Mouse (Mus musculus): ENCODE results near the gene Tom1. TPM values are rescaled to one million over a fixed set of nuclear protein-coding genes. Genes with fewer than 3 reads are reported as not detected.

Gene Tom1
- total RNA-seq, 2 experiments from 2014 or later, result 42.1 to 50.5 TPM

- DNase-seq, result peak in 1 of 2 experiments; percentile 33
- intact Hi-C loops (cut with DNase I), result no loop called here
Observed at GRCm38 (mm10) chr8:75038497-75038896, 5.0 kb downstream of the Tom1 start.

GRCm38 (mm10) chr8:75039754-75040153 is 6.2 kb downstream of the Tom1 start:
- intact Hi-C loops (cut with DNase I), result no loop called here

GRCm38 (mm10) chr8:75042171-75042570 is 8.7 kb downstream of the Tom1 start:
- DNase-seq, result no peak
- intact Hi-C loops (cut with DNase I), result no loop called here

More at GRCm38 (mm10) chr8:75039754-75040153, 6.2 kb downstream of the Tom1 start:
- no peak for DNase-seq

DNA sequence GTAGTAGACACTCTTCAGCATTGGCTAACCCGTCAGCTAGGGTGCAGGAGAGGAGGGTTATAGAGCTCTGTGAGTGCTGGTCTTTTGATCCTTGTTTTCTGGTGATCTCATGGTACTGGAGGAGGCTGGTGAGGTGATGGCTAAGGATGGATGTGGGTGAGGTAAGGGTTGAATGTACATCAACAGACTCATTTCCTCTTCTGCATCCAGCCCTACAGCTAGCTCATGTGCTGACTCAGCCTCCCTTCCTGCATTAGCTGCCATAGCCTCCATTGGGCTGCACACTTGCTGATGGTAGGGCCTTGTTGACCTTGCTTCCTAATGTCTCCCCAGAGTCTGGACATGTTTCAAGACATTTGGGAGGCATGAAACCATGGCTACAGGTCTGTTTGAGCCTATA is 9.5 kb downstream of the Tom1 start:
- intact Hi-C loops (cut with DNase I), result no loop called here
- peak in 1 of 2 experiments; percentile 8 for DNase-seq

DNA sequence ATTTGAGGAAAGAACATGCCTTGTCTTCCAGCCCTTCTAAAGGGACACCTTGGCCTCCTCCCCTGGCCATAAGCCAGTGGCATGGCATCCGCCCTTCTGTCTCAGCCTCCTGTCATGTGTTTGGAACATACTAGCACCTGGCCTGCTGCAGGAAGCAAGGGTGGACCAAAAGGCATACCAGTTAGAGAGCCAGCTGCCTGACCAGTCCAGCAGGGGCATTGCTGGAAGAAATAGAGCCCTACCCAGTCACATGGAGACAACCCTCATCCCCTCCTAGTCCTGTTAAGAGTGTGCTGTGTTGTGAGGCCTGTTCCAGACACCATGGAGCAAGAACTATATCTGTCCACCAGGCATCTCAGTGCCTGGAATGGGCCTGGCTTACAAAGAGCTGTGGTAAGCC is 12.8 kb downstream of the Tom1 start:
- DNase-seq, result no peak
- intact Hi-C loops (cut with DNase I), result no loop called here

GRCm38 (mm10) chr8:75047784-75048183 is 14.3 kb downstream of the Tom1 start:
- no peak for DNase-seq
- intact Hi-C loops (cut with DNase I), result no loop called here

- DNase-seq, result no peak
- intact Hi-C loops (cut with DNase I), result no loop called here
Observed at GRCm38 (mm10) chr8:75053342-75053741, 19.8 kb downstream of the Tom1 start.

- DNase-seq, result no peak
- intact Hi-C loops (cut with DNase I), result no loop called here
Observed at GRCm38 (mm10) chr8:75055673-75056072, 22.2 kb downstream of the Tom1 start.

GRCm38 (mm10) chr8:75060022-75060421 is 26.5 kb downstream of the Tom1 start:
- no peak for DNase-seq
- intact Hi-C loops (cut with DNase I), result no loop called here

- DNase-seq, result no peak
Observed at GRCm38 (mm10) chr8:75060815-75061214, 27.3 kb downstream of the Tom1 start.

GRCm38 (mm10) chr8:75063290-75063689 is 29.8 kb downstream of the Tom1 start:
- peak in 1 of 2 experiments; percentile 15 for DNase-seq

More at GRCm38 (mm10) chr8:75060815-75061214, 27.3 kb downstream of the Tom1 start:
- intact Hi-C loops (cut with DNase I), result no loop called here

DNA sequence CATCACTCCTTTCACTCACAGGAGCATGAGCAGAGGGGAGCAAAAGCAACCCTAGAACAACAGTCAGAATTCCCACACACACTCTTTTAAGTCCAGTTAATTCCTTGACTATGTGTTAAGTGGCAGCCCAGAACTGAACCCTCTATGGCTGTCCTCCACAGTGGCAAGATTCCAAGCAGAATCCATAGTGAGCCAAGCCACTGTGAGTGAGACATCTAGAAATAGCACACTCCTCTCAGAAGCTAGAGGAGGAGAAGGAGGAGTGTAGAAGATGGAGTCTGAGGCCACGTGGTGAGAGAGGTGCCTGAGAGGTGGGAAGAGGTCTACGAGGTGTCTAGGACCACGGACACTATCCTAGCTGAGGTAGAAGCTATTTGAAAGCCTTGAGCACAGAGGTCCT is 31.3 kb downstream of the Tom1 start:
- DNase-seq, result no peak
- intact Hi-C loops (cut with DNase I), result no loop called here

More at GRCm38 (mm10) chr8:75063290-75063689, 29.8 kb downstream of the Tom1 start:
- intact Hi-C loops (cut with DNase I), result no loop called here

DNA sequence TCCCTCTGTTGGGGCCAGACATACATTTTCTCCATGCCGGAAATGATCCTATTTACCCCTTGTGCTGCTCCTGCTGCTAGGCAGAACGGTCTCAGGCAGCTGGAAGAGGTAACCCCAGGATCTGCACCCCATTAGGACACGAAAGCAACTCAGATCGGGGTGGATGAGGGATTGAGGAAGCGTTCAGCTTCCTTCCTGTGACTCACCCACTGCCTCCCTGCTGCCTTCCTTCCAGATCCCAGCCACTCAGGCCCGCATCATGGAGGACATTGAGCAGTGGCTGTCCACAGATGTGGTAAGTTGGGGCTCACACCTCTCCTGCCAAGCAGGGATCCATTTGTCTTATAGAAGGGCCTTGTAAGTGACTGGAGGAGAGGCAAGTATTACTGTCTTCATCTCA is 33.8 kb downstream of the Tom1 start:
- intact Hi-C loops (cut with DNase I), result no loop called here
- no peak for DNase-seq

- DNase-seq, result no peak
- intact Hi-C loops (cut with DNase I), result loop anchor here (2.0 kb wide), 1 partner anchor 147 kb away; no protein-coding TSS in a partner anchor
Observed at GRCm38 (mm10) chr8:75070297-75070696, 36.8 kb downstream of the Tom1 start.

GRCm38 (mm10) chr8:75071627-75072346 is 38.3 kb downstream of the Tom1 start:
- intact Hi-C loops (cut with DNase I), result loop anchor here (1.0 to 2.0 kb wide), 2 partner anchors 37 to 145 kb away; no protein-coding TSS in a partner anchor
- peak; percentile 63 to 70 for DNase-seq

DNA sequence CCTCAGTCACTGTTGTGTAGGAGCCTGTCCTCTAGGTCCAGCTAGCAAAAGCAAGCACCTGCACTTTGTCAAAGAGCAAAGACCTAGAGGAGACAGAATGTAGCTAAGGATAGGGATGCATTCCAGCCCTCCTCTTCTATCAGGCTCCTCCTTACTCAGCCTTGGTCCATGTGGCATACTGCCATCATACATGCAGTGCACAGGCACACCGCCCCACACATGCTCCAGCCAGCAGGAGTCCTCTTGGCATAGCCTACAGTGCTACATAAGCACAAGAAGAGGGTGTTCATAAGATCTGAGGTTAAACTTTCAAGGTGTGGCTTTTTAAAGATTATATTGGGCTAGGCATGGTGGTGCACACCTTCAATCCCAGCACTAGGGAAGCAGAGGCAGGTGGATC is 41.4 kb downstream of the Tom1 start:
- no peak for DNase-seq
- intact Hi-C loops (cut with DNase I), result no loop called here

DNA sequence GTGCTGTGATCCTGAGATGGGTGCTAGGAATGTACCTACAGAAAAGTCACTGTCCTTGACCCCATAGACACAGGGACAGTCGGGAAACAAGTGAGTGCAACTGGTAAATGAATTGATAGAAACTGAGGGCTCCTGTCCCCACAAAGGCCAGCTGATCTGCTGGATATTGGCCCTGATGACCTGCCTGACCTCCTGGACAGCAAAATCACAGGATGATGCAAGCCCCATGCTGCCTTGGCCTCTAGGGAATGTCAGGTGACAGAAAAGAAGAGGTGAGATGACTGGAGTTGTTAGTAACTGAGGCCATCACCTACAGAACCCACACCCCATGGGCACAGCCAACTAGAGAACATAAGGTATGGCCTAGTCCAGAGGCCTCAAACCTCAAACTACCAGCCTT is 44.7 kb downstream of the Tom1 start:
- no peak for DNase-seq
- intact Hi-C loops (cut with DNase I), result no loop called here

DNA sequence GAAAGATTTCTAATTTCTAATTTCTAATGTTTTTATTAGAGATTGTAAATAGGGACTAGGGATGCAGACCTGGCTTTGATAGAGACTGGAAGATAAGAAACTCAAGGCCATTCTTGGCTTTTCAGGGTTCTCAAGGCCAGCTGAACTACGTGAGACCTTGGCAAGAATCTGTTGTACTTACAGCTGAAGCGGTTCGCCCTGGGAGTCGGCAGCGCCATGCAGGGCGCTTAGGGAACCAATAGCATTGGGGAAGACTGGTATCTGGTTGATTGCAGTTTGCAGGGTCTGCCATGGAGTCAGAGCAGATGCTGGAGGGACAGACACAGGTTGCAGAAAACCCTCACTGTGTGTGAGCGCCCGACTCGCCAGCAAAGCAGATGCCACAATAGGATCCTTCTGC is 45.3 kb downstream of the Tom1 start:
- intact Hi-C loops (cut with DNase I), result no loop called here
- DNase-seq, result no peak

DNA sequence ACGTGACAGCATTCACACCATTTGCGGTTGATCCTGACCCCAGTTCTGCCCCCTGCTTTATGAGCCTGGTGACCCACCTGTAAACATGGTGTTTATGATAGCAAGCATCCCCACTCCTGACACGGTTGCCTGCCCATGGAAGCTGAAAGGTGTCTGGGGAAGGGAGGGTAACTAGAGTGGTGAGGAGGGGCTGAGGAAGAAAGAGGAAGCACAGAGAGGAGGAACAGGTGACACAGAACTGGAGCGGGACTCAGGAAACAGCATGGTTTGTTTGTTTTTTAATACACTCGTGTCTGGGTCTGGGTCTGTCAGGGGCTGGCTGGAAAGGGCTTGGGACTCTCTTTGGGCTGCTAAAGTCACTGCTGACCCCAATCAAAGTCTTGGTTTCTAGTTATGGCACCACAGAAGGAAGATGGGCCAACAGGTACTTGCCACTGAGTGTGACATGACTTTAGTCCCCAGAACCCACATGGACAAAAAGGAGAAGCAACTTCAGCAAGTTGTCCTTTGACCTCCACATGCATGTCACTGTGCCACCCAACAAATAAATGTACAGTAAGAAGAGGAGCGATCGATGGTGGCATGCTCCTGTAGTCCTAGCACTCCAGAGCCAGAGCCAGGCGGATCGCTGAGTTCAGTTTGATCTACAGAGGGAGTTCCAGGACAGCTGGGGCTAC is 48.0 kb downstream of the Tom1 start:
- intact Hi-C loops (cut with DNase I), result no loop called here
- DNase-seq, result no peak

GRCm38 (mm10) chr8:75082181-75082805 is 48.8 kb downstream of the Tom1 start:
- intact Hi-C loops (cut with DNase I), result no loop called here
- no peak for DNase-seq

- intact Hi-C loops (cut with DNase I), result no loop called here
- peak; percentile 89 to 96 for DNase-seq
Observed at GRCm38 (mm10) chr8:75083846-75084245, 50.3 kb downstream of the Tom1 start.
